In genomic region chr6:129476404-129477126, GRCm38 (mm10) we compare ENCODE assay signal across 9 mouse cellular contexts. TPM values are rescaled to one million over a fixed set of nuclear protein-coding genes. Genes with fewer than 3 reads are reported as not detected.
A peak's percentile ranks its signal among the peaks of the same experiment; 100 is the strongest.
DNase-seq lines count a peak whose midpoint lies in the region; ATAC-seq and TF ChIP-seq lines count a peak whose summit lies in the region.
"Had no signal": no experiment of that assay in that cellular context is flagged by ENCODE, and none has a peak within 500 bp of the region (broad histone marks: within the 10 kb centered on the region; RNA-seq: fewer than 3 reads in every experiment).

No protein-coding gene starts in this region.

- no peaks in the 10 kb centered on the region for H3K9me3 ChIP-seq in forebrain, postnatal 0 days (ENCODE audit: low read length)
- no peaks in the 10 kb centered on the region for H3K9me3 ChIP-seq in forebrain, embryonic 12.5 days
- no peaks in the 10 kb centered on the region for H3K9me3 ChIP-seq in heart, embryonic 16.5 days (replicated peaks; ENCODE audit: control insufficient read depth, low read length)
- no peaks in the 10 kb centered on the region for H3K9me3 ChIP-seq in forebrain, embryonic 15.5 days
- no peaks in the 10 kb centered on the region for H3K9me3 ChIP-seq in forebrain, embryonic 10.5 days
- H3K9me3 ChIP-seq: hindbrain, embryonic 15.5 days had no signal

- H3K36me3 ChIP-seq in forebrain, postnatal 0 days (ENCODE audit: insufficient read depth) = no peaks in the 10 kb centered on the region
- no peaks in the 10 kb centered on the region for H3K36me3 ChIP-seq in forebrain, embryonic 12.5 days (replicated peaks)
- no peaks in the 10 kb centered on the region for H3K36me3 ChIP-seq in heart, embryonic 16.5 days (ENCODE audit: control insufficient read depth, insufficient read depth)
- H3K36me3 ChIP-seq in forebrain, embryonic 15.5 days = no peaks in the 10 kb centered on the region
- H3K36me3 ChIP-seq in forebrain, embryonic 10.5 days (replicated peaks) = no peaks in the 10 kb centered on the region
- H3K36me3 ChIP-seq: hindbrain, embryonic 15.5 days had no signal

- no peaks in the 10 kb centered on the region for H3K4me1 ChIP-seq in forebrain, postnatal 0 days (ENCODE audit: insufficient read depth)
- no peaks in the 10 kb centered on the region for H3K4me1 ChIP-seq in forebrain, embryonic 12.5 days
- no peaks in the 10 kb centered on the region for H3K4me1 ChIP-seq in heart, embryonic 16.5 days (ENCODE audit: control insufficient read depth, insufficient read depth, low read length)
- H3K4me1 ChIP-seq in forebrain, embryonic 15.5 days = peaks cover 8% of the 10 kb centered on the region
- H3K4me1 ChIP-seq in forebrain, embryonic 10.5 days = no peaks in the 10 kb centered on the region
- H3K4me1 ChIP-seq: hindbrain, embryonic 15.5 days had no signal

- H3K4me2 ChIP-seq in forebrain, postnatal 0 days (ENCODE audit: low read depth) = no peak overlapping the region
- H3K4me2 ChIP-seq in forebrain, embryonic 12.5 days = no peak overlapping the region
- peak overlapping the region; percentile 15; the same call in 1 of the 2 replicates for H3K4me2 ChIP-seq in heart, embryonic 16.5 days (ENCODE audit: low read depth, low read length)
- no peak overlapping the region for H3K4me2 ChIP-seq in forebrain, embryonic 15.5 days (replicated peaks)
- H3K4me2 ChIP-seq: hindbrain, embryonic 15.5 days had no signal

- H3K4me3 ChIP-seq in forebrain, postnatal 0 days (ENCODE audit: low read depth, low read length) = no peak overlapping the region
- no peak overlapping the region for H3K4me3 ChIP-seq in forebrain, embryonic 12.5 days (replicated peaks)
- no peak overlapping the region for H3K4me3 ChIP-seq in heart, embryonic 16.5 days (ENCODE audit: low read length)
- H3K4me3 ChIP-seq in forebrain, embryonic 15.5 days = no peak overlapping the region
- no peak overlapping the region for H3K4me3 ChIP-seq in forebrain, embryonic 10.5 days
- H3K4me3 ChIP-seq: hindbrain, embryonic 15.5 days had no signal

- no peaks in the 10 kb centered on the region for H3K27me3 ChIP-seq in forebrain, postnatal 0 days (ENCODE audit: insufficient read depth, low read length)
- H3K27me3 ChIP-seq in forebrain, embryonic 12.5 days = no peaks in the 10 kb centered on the region
- no peaks in the 10 kb centered on the region for H3K27me3 ChIP-seq in heart, embryonic 16.5 days (ENCODE audit: control insufficient read depth, insufficient read depth, low read length)
- H3K27me3 ChIP-seq in forebrain, embryonic 15.5 days = no peaks in the 10 kb centered on the region
- H3K27me3 ChIP-seq in forebrain, embryonic 10.5 days (ENCODE audit: poor library complexity, severe bottlenecking) = no peaks in the 10 kb centered on the region
- H3K27me3 ChIP-seq: hindbrain, embryonic 15.5 days had no signal

- ATAC-seq in forebrain, postnatal 0 days = no peak
- ATAC-seq in forebrain, embryonic 12.5 days (ENCODE audit: low FRiP score) = no peak
- ATAC-seq in heart, embryonic 16.5 days (replicated peaks; ENCODE audit: extremely low read depth, insufficient read depth, low FRiP score) = no peak
- ATAC-seq in forebrain, embryonic 15.5 days (replicated peaks) = no peak

- 36% methylated on average over 13 of the region's 13 CpGs for WGBS in forebrain, postnatal 0 days
- 39% methylated on average over 13 of the region's 13 CpGs for WGBS in forebrain, embryonic 12.5 days
- WGBS in heart, embryonic 16.5 days = 31% methylated on average over 13 of the region's 13 CpGs
- 31% methylated on average over 13 of the region's 13 CpGs for WGBS in forebrain, embryonic 15.5 days
- WGBS in forebrain, embryonic 10.5 days = 39% methylated on average over 13 of the region's 13 CpGs

- no peak overlapping the region for H3K27ac ChIP-seq in forebrain, postnatal 0 days (ENCODE audit: low read depth, low read length)
- H3K27ac ChIP-seq in forebrain, embryonic 12.5 days = no peak overlapping the region
- no peak overlapping the region for H3K27ac ChIP-seq in heart, embryonic 16.5 days (ENCODE audit: low read length)
- H3K27ac ChIP-seq in forebrain, embryonic 15.5 days (replicated peaks) = no peak overlapping the region
- no peak overlapping the region for H3K27ac ChIP-seq in forebrain, embryonic 10.5 days
- H3K27ac ChIP-seq: hindbrain, embryonic 15.5 days had no signal

- H3K9ac ChIP-seq in forebrain, postnatal 0 days = no peak overlapping the region
- H3K9ac ChIP-seq in forebrain, embryonic 12.5 days = no peak overlapping the region
- no peak overlapping the region for H3K9ac ChIP-seq in heart, embryonic 16.5 days (ENCODE audit: low read length)
- H3K9ac ChIP-seq in forebrain, embryonic 15.5 days (replicated peaks) = no peak overlapping the region
- H3K9ac ChIP-seq: hindbrain, embryonic 15.5 days had no signal

- DNase-seq in forebrain, postnatal 0 days = peak; percentile 39
- DNase-seq in thymus, postnatal 14 days = peak; percentile 4
- no peak for DNase-seq in thymus, adult 18-20 months
- peak; percentile 42 for DNase-seq in lung, postnatal 10 days
- no peak for DNase-seq in forebrain, embryonic 10.5 days (ENCODE audit: extremely low spot score, low spot score)

- peak; percentile 67 for TF ChIP-seq CTCF in forebrain, postnatal 0 days (IDR thresholded peaks at IDR 0.05; ENCODE audit: low read depth)

RNA-seq across cellular contexts. Expression of gene Clec1a, which starts 24.8 kb away (rescaled TPM):
- total RNA-seq in forebrain, postnatal 0 days (2014; rRNA removed) = 1.1 and 1.4 TPM in 2 replicates
- polyA plus RNA-seq in forebrain, postnatal 0 days (2015; fragmentation: Nextera tagmentation; extraction: Ambion mirVana) = 0.74 and 0.97 TPM in 2 replicates
- 1.2 TPM in 2 replicates for polyA plus RNA-seq in forebrain, embryonic 12.5 days (2016; fragmentation: Nextera tagmentation; extraction: Ambion mirVana)
- polyA plus RNA-seq in heart, embryonic 16.5 days (2015; fragmentation: Nextera tagmentation; extraction: Ambion mirVana) = 6.2 and 8.6 TPM in 2 replicates
- 0.92 and 1.5 TPM in 2 replicates for polyA plus RNA-seq in forebrain, embryonic 15.5 days (2015; fragmentation: Nextera tagmentation; extraction: Ambion mirVana)
- polyA plus RNA-seq in forebrain, embryonic 10.5 days (2016; fragmentation: Nextera tagmentation; extraction: Ambion mirVana) = 0.36 and 0.66 TPM in 2 replicates

RNA-seq across cellular contexts. Expression of gene Olr1, which starts 30.4 kb away (rescaled TPM):
- total RNA-seq in forebrain, postnatal 0 days (2014; rRNA removed) = 0.10 TPM in 1 of 2 replicates, not detected in the other
- polyA plus RNA-seq in forebrain, postnatal 0 days (2015; fragmentation: Nextera tagmentation; extraction: Ambion mirVana) = not detected in 2 replicates
- not detected in 2 replicates for polyA plus RNA-seq in forebrain, embryonic 12.5 days (2016; fragmentation: Nextera tagmentation; extraction: Ambion mirVana)
- polyA plus RNA-seq in heart, embryonic 16.5 days (2015; fragmentation: Nextera tagmentation; extraction: Ambion mirVana) = 0.30 and 0.39 TPM in 2 replicates
- polyA plus RNA-seq in forebrain, embryonic 15.5 days (2015; fragmentation: Nextera tagmentation; extraction: Ambion mirVana) = not detected in 2 replicates
- 0.06 TPM in 1 of 2 replicates, not detected in the other for polyA plus RNA-seq in forebrain, embryonic 10.5 days (2016; fragmentation: Nextera tagmentation; extraction: Ambion mirVana)
- polyA plus RNA-seq: hindbrain, embryonic 15.5 days had no signal

RNA-seq across cellular contexts. Expression of gene Tmem52b, which starts 35.8 kb away (rescaled TPM):
- total RNA-seq in forebrain, postnatal 0 days (2014; rRNA removed) = not detected in 2 replicates
- not detected in 2 replicates for polyA plus RNA-seq in forebrain, postnatal 0 days (2015; fragmentation: Nextera tagmentation; extraction: Ambion mirVana)
- not detected in 2 replicates for polyA plus RNA-seq in forebrain, embryonic 12.5 days (2016; fragmentation: Nextera tagmentation; extraction: Ambion mirVana)
- 0.05 TPM in 1 of 2 replicates, not detected in the other for polyA plus RNA-seq in heart, embryonic 16.5 days (2015; fragmentation: Nextera tagmentation; extraction: Ambion mirVana)
- not detected in 2 replicates for polyA plus RNA-seq in forebrain, embryonic 15.5 days (2015; fragmentation: Nextera tagmentation; extraction: Ambion mirVana)
- polyA plus RNA-seq in forebrain, embryonic 10.5 days (2016; fragmentation: Nextera tagmentation; extraction: Ambion mirVana) = not detected in 2 replicates
- polyA plus RNA-seq: hindbrain, embryonic 15.5 days had no signal

RNA-seq across cellular contexts. Expression of gene Gabarapl1, which starts 56.4 kb away (rescaled TPM):
- 275 and 288 TPM in 2 replicates for total RNA-seq in forebrain, postnatal 0 days (2014; rRNA removed)
- 243 and 276 TPM in 2 replicates for polyA plus RNA-seq in forebrain, postnatal 0 days (2015; fragmentation: Nextera tagmentation; extraction: Ambion mirVana)
- 83.6 and 97.2 TPM in 2 replicates for polyA plus RNA-seq in forebrain, embryonic 12.5 days (2016; fragmentation: Nextera tagmentation; extraction: Ambion mirVana)
- 39.7 and 41.8 TPM in 2 replicates for polyA plus RNA-seq in heart, embryonic 16.5 days (2015; fragmentation: Nextera tagmentation; extraction: Ambion mirVana)
- polyA plus RNA-seq in forebrain, embryonic 15.5 days (2015; fragmentation: Nextera tagmentation; extraction: Ambion mirVana) = 186 and 197 TPM in 2 replicates
- polyA plus RNA-seq in forebrain, embryonic 10.5 days (2016; fragmentation: Nextera tagmentation; extraction: Ambion mirVana) = 40.4 and 43.5 TPM in 2 replicates

Comparison
In these comparisons a context has a peak if more than half of its experiments do, and no peak if none do; other contexts are left out.
1. DNase-seq: peak in forebrain, postnatal 0 days (single experiment), thymus, postnatal 14 days (single experiment) and lung, postnatal 10 days (single experiment); none in thymus, adult 18-20 months (0 of 2) and forebrain, embryonic 10.5 days (single experiment).